Mouse (Mus musculus) midbrain, postnatal 0 days (tissue): ENCODE results near the gene Mroh2a. TPM values are rescaled to one million over a fixed set of nuclear protein-coding genes. Genes with fewer than 3 reads are reported as not detected.

ENCODE experiments used
- ATAC-seq: fragments of 200-750 bp; cut with Nextera tagmentation; 2 replicates; pipeline ENCODE4 v1.8.0; 2017; ENCODE audit warnings: moderate number of reproducible peaks, mild to moderate bottlenecking, moderate TSS enrichment, moderate library complexity; ENCODE audit not compliant: low FRiP score
- DNase-seq: peaks from one replicate; pipeline ENCODE4 v3.0.0-alpha.2; 2015; ENCODE audit warnings: low spot score
- H3K27ac ChIP-seq: fragments of 300-500 bp; sonication (generic); 2 replicates; pipeline ENCODE4 v1.5.1; 2014; ENCODE audit warnings: low read depth, mild to moderate bottlenecking, low read length, mixed read lengths
- H3K27me3 ChIP-seq: fragments of 300-500 bp; sonication (generic); 2 replicates; pipeline ENCODE4 v1.6.1; 2014; ENCODE audit warnings: low read length, control low read depth, mixed read lengths; ENCODE audit not compliant: insufficient read depth
- H3K36me3 ChIP-seq: fragments of 300-500 bp; sonication (generic); 2 replicates; pipeline ENCODE4 v1.6.1; 2014; ENCODE audit warnings: low read length, control low read depth, mixed read lengths; ENCODE audit not compliant: insufficient read depth
- H3K4me1 ChIP-seq: fragments of 300-500 bp; sonication (generic); 2 replicates; pipeline ENCODE4 v1.6.1; 2014; ENCODE audit warnings: mild to moderate bottlenecking, control low read depth, antibody characterized with exemption, low read length, mixed read lengths; ENCODE audit not compliant: insufficient read depth
- H3K4me2 ChIP-seq: fragments of 300-500 bp; sonication (generic); 2 replicates; pipeline ENCODE4 v1.6.1; 2014; ENCODE audit warnings: low read depth, mild to moderate bottlenecking, low read length, mixed read lengths; ENCODE audit not compliant: poor library complexity, severe bottlenecking
- H3K4me3 ChIP-seq: fragments of 300-500 bp; sonication (generic); 2 replicates; pipeline ENCODE4 v1.5.1; 2014; ENCODE audit warnings: low read depth, mild to moderate bottlenecking, low read length, moderate library complexity
- H3K9ac ChIP-seq: fragments of 300-500 bp; sonication (generic); replicated peaks from 2 replicates; pipeline ENCODE4 v1.6.1; 2014; ENCODE audit warnings: mild to moderate bottlenecking, low read length, moderate library complexity, mixed read lengths; ENCODE audit not compliant: poor library complexity, severe bottlenecking
- H3K9me3 ChIP-seq: fragments of 300-500 bp; sonication (generic); 2 replicates; pipeline ENCODE4 v1.6.1; 2016; ENCODE audit warnings: low read length, control low read depth
- CTCF ChIP-seq: IDR thresholded peaks from 2 replicates; pipeline ENCODE4 v1.5.1; 2016; ENCODE audit warnings: antibody characterized with exemption, mild to moderate bottlenecking
- WGBS: fragments of 180-500 bp; shearing (Covaris S2); extraction: QIAGEN DNeasy Blood & Tissue Kit; methylation state at CpG from one replicate; pipeline ENCODE4 v1.1.7; 2014; 5-methylcytosine and 5-hydroxymethylcytosine counted together
- polyA plus RNA-seq: library from polyadenylated mRNA; unstranded; fragments of >200 nt; fragmentation: Nextera tagmentation; extraction: Ambion mirVana; gene quantifications from 2 replicates; pipeline ENCODE4 v1.2.1, GENCODE M21; 2015
- total RNA-seq: library from RNA; depleted of rRNA; stranded (reverse); fragments of >200 nt; gene quantifications from 2 replicates; pipeline ENCODE4 v1.2.3, GENCODE M21; 2014

Mroh2a gene
- total and polyA plus RNA-seq, 2 experiments from 2014 or later: 0.56 TPM; not detected in 1

- Histone ChIP-seq H3K27me3 (no peaks in the 10 kb centered on the region), H3K4me1 (peaks cover 11% of the 10 kb centered on the region), H3K4me3 (peak overlapping the region; percentile 49), H3K9ac (peak overlapping the region; percentile 64), H3K36me3 (peaks cover 16% of the 10 kb centered on the region), H3K27ac (peak overlapping the region; percentile 52), H3K4me2 (peak overlapping the region; percentile 67), H3K9me3 (0 out of 2 replicates have a peak, but pooled peaks cover 3% of the 10 kb centered on the region)
- TF ChIP-seq CTCF: no peak
- WGBS: 23% methylated on average over 10 of the region's 10 CpGs
- ATAC-seq (peak; percentile 33), DNase-seq (no peak)
These were observed 49.8 kb downstream of the Mroh2a start for GRCm38 (mm10) chr1:88276524-88277097.

DNA sequence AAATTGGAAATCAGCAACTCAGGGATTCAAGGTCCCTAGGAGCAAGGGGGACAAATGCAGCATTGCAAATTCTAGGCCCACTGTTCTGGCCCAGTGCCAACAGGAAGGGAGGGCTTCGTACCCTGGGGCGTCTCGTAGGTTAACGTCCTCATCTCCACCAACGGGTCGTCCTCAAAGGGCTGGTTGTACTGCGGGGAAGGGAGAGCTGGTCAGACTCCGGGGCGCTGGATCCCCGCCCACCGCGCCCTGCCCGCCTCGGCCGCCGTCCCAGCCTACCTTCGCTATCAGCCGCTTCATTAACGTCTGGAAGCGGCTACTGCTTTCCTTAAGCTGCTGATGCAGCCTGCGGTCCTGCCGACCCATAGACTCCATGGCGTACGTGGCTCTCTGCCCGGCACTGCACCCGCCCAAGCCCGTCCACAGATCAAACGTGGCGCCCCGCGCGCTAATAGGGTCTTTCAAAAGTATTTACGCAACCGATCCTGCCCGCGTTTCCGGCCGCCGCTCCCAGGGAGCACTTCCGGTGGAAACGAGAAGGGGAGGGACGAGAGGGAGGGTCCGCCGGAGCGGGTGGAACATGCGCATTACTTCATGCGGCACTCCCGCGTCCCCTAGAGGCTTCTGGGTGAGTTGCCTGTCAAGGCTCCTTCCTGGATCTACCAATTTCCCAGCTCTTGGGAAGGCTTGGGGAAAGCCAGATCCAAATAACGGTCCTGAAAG, 50.5 kb downstream of the Mroh2a start, which contains the start of the genes Hjurp and Trpm8:
Gene Hjurp, minus strand, starts transcription at position 536 of the 720 bp plus-strand sequence.
Gene Trpm8, plus strand, starts transcription at position 564 of the 720 bp plus-strand sequence.
- Histone ChIP-seq H3K4me2 (peak within 1 kb of the TSS; percentile 67), H3K27me3 (no peaks in the 10 kb centered on the region), H3K4me1 (peaks cover 11% of the 10 kb centered on the region), H3K27ac (peak within 1 kb of the TSS; percentile 52), H3K9ac (peak within 1 kb of the TSS; percentile 64), H3K9me3 (peaks cover 9% of the 10 kb centered on the region; the same call in 1 of the 2 replicates), H3K36me3 (peaks cover 16% of the 10 kb centered on the region), H3K4me3 (peak within 1 kb of the TSS; percentile 49)
- WGBS: 1% methylated on average over 50 of the region's 50 CpGs
- DNase-seq: peak; percentile 100
- peak; percentile 100 for TF ChIP-seq CTCF
- ATAC-seq: peak; percentile 98

GRCm38 (mm10) chr1:88277818-88278511, 51.2 kb downstream of the Mroh2a start:
- no peak for TF ChIP-seq CTCF
- Histone ChIP-seq H3K4me2 (peak overlapping the region; percentile 67), H3K9ac (peak overlapping the region; percentile 64), H3K9me3 (peaks cover 15% of the 10 kb centered on the region), H3K27ac (no peak overlapping the region), H3K27me3 (no peaks in the 10 kb centered on the region), H3K36me3 (peaks cover 13% of the 10 kb centered on the region), H3K4me1 (peaks cover 11% of the 10 kb centered on the region), H3K4me3 (peak overlapping the region; percentile 49)
- WGBS: 62% methylated on average over 18 of the region's 18 CpGs
- DNase-seq (no peak), ATAC-seq (peak; percentile 1; the same call in 1 of the 2 replicates)

DNA sequence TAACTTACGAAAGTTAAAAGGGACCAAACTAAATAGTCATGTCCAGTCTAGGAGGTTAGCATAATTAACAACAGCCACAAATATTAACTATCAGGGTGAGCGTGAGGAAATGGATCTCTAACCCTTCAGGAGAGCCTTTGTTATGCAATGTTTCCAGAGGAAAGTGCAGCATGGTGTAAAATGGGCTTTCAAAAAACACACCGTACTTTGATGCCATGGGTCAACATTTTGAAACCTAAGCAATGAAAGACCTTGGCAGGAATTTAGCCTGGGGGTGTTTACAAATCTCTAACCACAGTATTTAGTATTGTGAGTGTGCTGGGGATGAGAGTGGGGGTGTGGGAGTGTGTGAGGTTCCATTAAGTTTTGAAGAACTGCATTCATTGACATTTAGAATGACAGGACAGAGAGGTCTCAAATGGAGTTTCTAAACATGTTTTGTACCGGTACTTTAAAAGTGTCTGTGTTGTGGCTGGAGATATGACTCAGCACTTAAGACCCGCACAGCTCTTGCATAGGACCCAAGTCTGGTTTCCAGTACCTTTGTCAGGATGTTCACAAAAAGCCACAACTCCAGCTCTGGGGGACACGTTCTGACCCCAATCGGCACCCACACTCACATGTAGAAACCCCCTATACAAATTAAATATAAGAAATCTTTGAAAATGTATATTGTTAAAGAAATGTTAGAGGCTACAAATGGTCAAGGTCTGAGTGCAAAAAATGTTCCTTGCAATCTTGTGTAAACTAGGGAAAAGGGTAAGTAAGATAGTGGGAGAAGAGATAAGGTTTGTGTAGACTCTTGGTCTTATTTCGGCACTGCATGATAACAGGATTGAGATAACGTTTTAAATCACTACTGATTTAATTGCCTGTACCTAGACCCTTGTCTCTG, 52.6 kb downstream of the Mroh2a start:
- ATAC-seq (no peak), DNase-seq (no peak)
- Histone ChIP-seq H3K9me3 (peaks cover 27% of the 10 kb centered on the region), H3K27me3 (no peaks in the 10 kb centered on the region), H3K4me1 (peaks cover 11% of the 10 kb centered on the region), H3K9ac (no peak overlapping the region), H3K36me3 (peaks cover 1% of the 10 kb centered on the region; the same call in 1 of the 2 replicates), H3K4me2 (no peak overlapping the region), H3K27ac (no peak overlapping the region), H3K4me3 (no peak overlapping the region)
- no peak for TF ChIP-seq CTCF
- 70% methylated on average over 9 of the region's 9 CpGs for WGBS

DNA sequence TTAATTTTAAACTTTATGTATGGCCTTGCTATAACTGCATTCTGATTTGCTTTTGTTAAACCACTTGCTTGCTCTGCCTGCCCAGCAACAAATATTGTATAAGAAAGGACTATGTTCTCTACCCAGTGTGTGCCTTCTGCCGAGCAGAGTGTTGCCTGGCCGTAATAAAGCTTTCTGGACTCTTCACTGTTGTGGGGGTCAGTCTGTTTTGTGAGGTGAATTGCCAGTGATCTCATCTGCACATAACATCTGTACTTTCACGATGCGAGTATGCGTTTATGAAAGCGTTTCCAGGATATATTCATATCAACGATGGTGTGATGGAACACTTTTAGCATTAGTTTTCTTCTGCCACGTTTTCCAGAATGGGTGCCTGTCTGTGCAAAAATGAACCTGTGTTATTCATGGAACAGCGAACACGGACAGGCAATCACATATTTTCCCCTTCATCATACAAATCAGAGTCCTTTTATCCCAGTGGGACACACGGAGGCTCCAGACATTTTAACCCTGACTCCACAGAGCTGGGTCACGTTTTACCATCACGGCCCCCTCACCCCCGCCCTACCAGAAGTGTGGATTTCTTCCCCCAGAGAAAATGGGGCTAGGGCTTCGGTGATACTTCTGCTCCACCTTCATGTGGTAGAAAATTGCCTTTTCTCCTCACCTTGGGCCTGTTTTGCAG, 53.4 kb downstream of the Mroh2a start:
- H3K27me3 ChIP-seq: no peaks in the 10 kb centered on the region
- no peaks in the 10 kb centered on the region for H3K36me3 ChIP-seq
- no peak for DNase-seq
- H3K4me2 ChIP-seq: no peak overlapping the region
- H3K9ac ChIP-seq: no peak overlapping the region
- H3K4me1 ChIP-seq: peaks cover 11% of the 10 kb centered on the region
- H3K9me3 ChIP-seq: peaks cover 35% of the 10 kb centered on the region
- no peak for ATAC-seq
- WGBS: 73% methylated on average over 15 of the region's 15 CpGs
- H3K4me3 ChIP-seq: no peak overlapping the region
- no peak for TF ChIP-seq CTCF
- H3K27ac ChIP-seq: no peak overlapping the region
